Mouse (Mus musculus): Measurements from ENCODE around the gene Mapkbp1. TPM values are rescaled to one million over a fixed set of nuclear protein-coding genes. Genes with fewer than 3 reads are reported as not detected.

Gene Mapkbp1
- polyA plus RNA-seq, 1 experiment from 2014 or later = 4.5 TPM

GRCm38 (mm10) chr2:119994839-119995238, 22.3 kb downstream of the Mapkbp1 start:
- H3K36me3 ChIP-seq = peaks cover 3% of the 10 kb centered on the region
- H3K4me3 ChIP-seq = no peak overlapping the region
- DNase-seq (ENCODE audit: low spot score) = no peak
- 93% methylated on average over 6 of the region's 6 CpGs for WGBS
- H3K4me1 ChIP-seq = peaks cover 29% of the 10 kb centered on the region
- no peaks in the 10 kb centered on the region for H3K27me3 ChIP-seq (ENCODE audit: low read depth, poor library complexity, severe bottlenecking)
- no peaks in the 10 kb centered on the region for H3K9me3 ChIP-seq (replicated peaks)
- H3K27ac ChIP-seq = peak overlapping the region; percentile 85

GRCm38 (mm10) chr2:119995391-119996281, 23.1 kb downstream of the Mapkbp1 start:
- H3K27me3 ChIP-seq (ENCODE audit: low read depth, poor library complexity, severe bottlenecking) = no peaks in the 10 kb centered on the region
- peak; percentile 55 for DNase-seq (ENCODE audit: low spot score)
- peaks cover 3% of the 10 kb centered on the region for H3K36me3 ChIP-seq
- peaks cover 29% of the 10 kb centered on the region for H3K4me1 ChIP-seq
- no peak overlapping the region for H3K4me3 ChIP-seq
- peak overlapping the region; percentile 85 for H3K27ac ChIP-seq
- no peaks in the 10 kb centered on the region for H3K9me3 ChIP-seq (replicated peaks)
- WGBS = 54% methylated on average over 9 of the region's 9 CpGs

DNA sequence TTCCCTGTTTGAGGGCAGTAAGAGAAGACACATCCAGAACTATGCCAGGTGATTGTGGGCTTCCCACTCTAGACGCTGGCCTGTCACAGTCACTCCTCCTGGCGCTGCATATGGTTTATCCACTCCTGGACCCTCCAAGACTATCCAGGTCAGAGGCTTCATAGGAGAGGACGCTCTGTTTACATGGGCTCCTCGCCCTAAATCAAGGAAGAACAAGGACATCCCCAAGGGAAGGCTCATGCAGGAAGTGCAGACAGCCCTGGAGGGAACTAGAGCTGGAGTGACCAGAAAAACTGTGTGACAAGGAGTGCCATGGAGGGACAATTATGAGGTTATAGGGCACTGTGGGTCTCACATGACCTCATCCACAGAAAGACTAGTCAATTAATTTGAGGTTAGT, 24.9 kb downstream of the Mapkbp1 start:
- Histone ChIP-seq H3K4me3 (no peak overlapping the region), H3K9me3 (replicated peaks) (no peaks in the 10 kb centered on the region), H3K27ac (peak overlapping the region; percentile 85; the same call in 1 of the 2 replicates), H3K36me3 (peaks cover 6% of the 10 kb centered on the region), H3K27me3 (ENCODE audit: low read depth, poor library complexity, severe bottlenecking) (no peaks in the 10 kb centered on the region), H3K4me1 (peaks cover 39% of the 10 kb centered on the region)
- WGBS = 91% methylated on average over 4 of the region's 4 CpGs
- DNase-seq (ENCODE audit: low spot score) = no peak

- no peaks in the 10 kb centered on the region for H3K9me3 ChIP-seq (replicated peaks)
- WGBS = 97% methylated on average over 2 of the region's 2 CpGs
These were observed 27.2 kb downstream of the Mapkbp1 start for GRCm38 (mm10) chr2:119999731-120000130.

DNA sequence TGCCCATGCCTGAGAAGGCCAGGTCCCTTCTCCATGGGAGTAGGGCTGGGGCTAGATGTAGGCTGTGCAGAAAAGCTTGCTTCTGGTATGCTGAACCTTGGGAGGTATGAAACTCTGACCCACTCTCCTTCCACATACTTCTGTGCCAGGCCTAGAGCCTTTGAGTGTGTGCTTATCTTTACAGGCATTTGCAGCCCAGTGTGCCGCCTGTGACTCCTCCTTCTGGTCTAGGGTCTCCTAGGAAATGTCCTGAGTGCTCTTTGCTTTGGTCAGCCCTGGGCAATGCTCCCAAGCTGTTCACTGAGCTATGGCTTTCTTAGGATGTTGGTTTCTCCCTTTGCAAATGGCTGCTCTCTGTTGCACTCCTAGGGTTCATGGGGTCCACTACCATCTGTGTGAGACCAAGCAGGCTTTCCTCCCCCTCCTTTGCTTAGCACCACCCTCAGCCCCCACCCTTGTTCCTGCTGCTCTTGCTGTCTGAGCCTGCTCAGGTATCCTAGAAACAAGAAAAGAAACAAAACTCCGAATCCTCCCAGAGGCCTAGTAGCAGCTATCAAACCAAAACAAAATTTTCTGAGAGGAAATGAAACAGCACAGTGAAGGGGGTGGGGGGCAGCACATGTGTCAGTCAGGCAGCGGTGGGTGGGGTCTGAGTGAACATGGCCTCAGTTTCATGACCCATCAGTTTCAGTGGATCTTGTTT, 28.5 kb downstream of the Mapkbp1 start:
- WGBS = 83% methylated on average over 3 of the region's 3 CpGs
- 0 out of 2 replicates have a peak overlapping the region, but pooled peaks have one; percentile 34 for H3K27ac ChIP-seq
- no peak for DNase-seq (ENCODE audit: low spot score)

More at GRCm38 (mm10) chr2:119999731-120000130, 27.2 kb downstream of the Mapkbp1 start:
- Histone ChIP-seq H3K27me3 (ENCODE audit: low read depth, poor library complexity, severe bottlenecking) (no peaks in the 10 kb centered on the region), H3K36me3 (peaks cover 6% of the 10 kb centered on the region), H3K27ac (no peak overlapping the region), H3K4me3 (no peak overlapping the region), H3K4me1 (peaks cover 38% of the 10 kb centered on the region)
- no peak for DNase-seq (ENCODE audit: low spot score)

GRCm38 (mm10) chr2:120001956-120002355, 29.5 kb downstream of the Mapkbp1 start:
- H3K4me3 ChIP-seq = no peak overlapping the region
- H3K27me3 ChIP-seq (ENCODE audit: low read depth, poor library complexity, severe bottlenecking) = no peaks in the 10 kb centered on the region
- H3K27ac ChIP-seq = no peak overlapping the region
- H3K9me3 ChIP-seq (replicated peaks) = no peaks in the 10 kb centered on the region
- WGBS = 88% methylated on average over 4 of the region's 4 CpGs
- peaks cover 15% of the 10 kb centered on the region for H3K4me1 ChIP-seq
- H3K36me3 ChIP-seq = peaks cover 8% of the 10 kb centered on the region
- DNase-seq (ENCODE audit: low spot score) = no peak

More for the DNA sequence above, 28.5 kb downstream of the Mapkbp1 start:
- H3K9me3 ChIP-seq (replicated peaks) = no peaks in the 10 kb centered on the region
- H3K4me3 ChIP-seq = no peak overlapping the region
- H3K4me1 ChIP-seq = peaks cover 25% of the 10 kb centered on the region
- no peaks in the 10 kb centered on the region for H3K27me3 ChIP-seq (ENCODE audit: low read depth, poor library complexity, severe bottlenecking)
- H3K36me3 ChIP-seq = peaks cover 8% of the 10 kb centered on the region

DNA sequence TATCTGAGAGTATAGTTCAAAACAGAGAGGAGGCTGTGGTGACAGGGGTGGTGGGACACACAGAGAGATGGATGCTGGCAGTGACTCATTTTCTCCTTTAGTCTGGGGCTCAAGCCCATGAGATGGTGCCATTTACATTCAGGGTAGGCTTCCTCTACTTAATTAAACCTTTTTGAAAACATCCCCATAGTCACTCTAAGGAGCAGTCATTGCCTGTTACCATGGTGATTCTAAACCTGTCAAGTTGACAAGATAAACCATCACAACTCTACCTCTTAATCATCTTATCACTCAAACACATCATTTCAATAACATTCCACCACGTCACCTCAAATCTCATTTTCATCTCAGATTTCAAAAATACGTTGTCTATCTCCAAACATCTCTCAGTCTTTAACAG, 31.5 kb downstream of the Mapkbp1 start:
- Histone ChIP-seq H3K27me3 (ENCODE audit: low read depth, poor library complexity, severe bottlenecking) (no peaks in the 10 kb centered on the region), H3K9me3 (replicated peaks) (no peaks in the 10 kb centered on the region), H3K4me3 (no peak overlapping the region), H3K4me1 (peaks cover 10% of the 10 kb centered on the region), H3K36me3 (peaks cover 5% of the 10 kb centered on the region; the same call in 1 of the 2 replicates), H3K27ac (no peak overlapping the region)
- DNase-seq (ENCODE audit: low spot score) = no peak
- WGBS = 94% methylated on average over 2 of the region's 2 CpGs

GRCm38 (mm10) chr2:120006696-120007095, 34.2 kb downstream of the Mapkbp1 start:
- DNase-seq (ENCODE audit: low spot score) = no peak
- Histone ChIP-seq H3K27ac (no peak overlapping the region), H3K36me3 (peaks cover 2% of the 10 kb centered on the region; the same call in 1 of the 2 replicates), H3K4me1 (no peaks in the 10 kb centered on the region; the same call in 1 of the 2 replicates), H3K27me3 (ENCODE audit: low read depth, poor library complexity, severe bottlenecking) (no peaks in the 10 kb centered on the region), H3K4me3 (no peak overlapping the region), H3K9me3 (replicated peaks) (no peaks in the 10 kb centered on the region)
- 93% methylated on average over 7 of the region's 7 CpGs for WGBS

GRCm38 (mm10) chr2:120007680-120008210, 35.2 kb downstream of the Mapkbp1 start:
- WGBS = 89% methylated on average over 4 of the region's 4 CpGs
- Histone ChIP-seq H3K27ac (no peak overlapping the region), H3K36me3 (peaks cover 6% of the 10 kb centered on the region; the same call in 1 of the 2 replicates)

GRCm38 (mm10) chr2:120008672-120009071, 36.2 kb downstream of the Mapkbp1 start:
- no peaks in the 10 kb centered on the region for H3K27me3 ChIP-seq (ENCODE audit: low read depth, poor library complexity, severe bottlenecking)
- no peaks in the 10 kb centered on the region for H3K9me3 ChIP-seq (replicated peaks)
- peaks cover 9% of the 10 kb centered on the region; the same call in 1 of the 2 replicates for H3K36me3 ChIP-seq
- no peak overlapping the region for H3K4me3 ChIP-seq
- H3K27ac ChIP-seq = no peak overlapping the region
- WGBS = 60% methylated on average over 4 of the region's 4 CpGs
- no peak for DNase-seq (ENCODE audit: low spot score)
- no peaks in the 10 kb centered on the region for H3K4me1 ChIP-seq

More at GRCm38 (mm10) chr2:120007680-120008210, 35.2 kb downstream of the Mapkbp1 start:
- Histone ChIP-seq H3K4me1 (no peaks in the 10 kb centered on the region), H3K4me3 (no peak overlapping the region), H3K27me3 (ENCODE audit: low read depth, poor library complexity, severe bottlenecking) (no peaks in the 10 kb centered on the region), H3K9me3 (replicated peaks) (no peaks in the 10 kb centered on the region)
- no peak for DNase-seq (ENCODE audit: low spot score)

- Histone ChIP-seq H3K4me1 (no peaks in the 10 kb centered on the region), H3K9me3 (replicated peaks) (no peaks in the 10 kb centered on the region), H3K27me3 (ENCODE audit: low read depth, poor library complexity, severe bottlenecking) (no peaks in the 10 kb centered on the region), H3K4me3 (no peak overlapping the region), H3K36me3 (peaks cover 21% of the 10 kb centered on the region), H3K27ac (no peak overlapping the region)
- peak; percentile 53 for DNase-seq (ENCODE audit: low spot score)
- 83% methylated on average over 8 of the region's 8 CpGs for WGBS
These were observed 39.1 kb downstream of the Mapkbp1 start for GRCm38 (mm10) chr2:120011462-120012200.

DNA sequence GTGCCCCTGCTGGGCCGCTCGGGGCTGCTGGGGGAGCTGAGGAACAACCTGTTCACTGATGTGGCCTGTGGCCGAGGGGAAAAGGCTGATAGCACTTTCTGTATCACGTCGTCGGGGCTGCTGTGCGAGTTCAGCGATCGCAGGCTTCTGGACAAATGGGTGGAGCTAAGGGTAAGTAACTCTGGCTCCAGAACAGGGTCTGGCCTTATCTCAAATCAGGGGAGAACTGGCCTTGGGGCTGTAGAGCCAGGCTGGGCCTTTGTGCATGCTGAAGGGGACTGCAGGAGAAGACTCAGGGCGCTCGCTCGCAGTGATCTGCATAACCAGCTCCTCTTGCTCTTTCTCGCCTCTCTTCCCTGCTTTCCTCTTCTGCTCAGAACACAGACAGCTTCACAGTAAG, 40.4 kb downstream of the Mapkbp1 start:
- no peaks in the 10 kb centered on the region for H3K9me3 ChIP-seq (replicated peaks)
- no peaks in the 10 kb centered on the region for H3K4me1 ChIP-seq
- no peak overlapping the region for H3K4me3 ChIP-seq
- no peak overlapping the region for H3K27ac ChIP-seq
- peaks cover 34% of the 10 kb centered on the region for H3K36me3 ChIP-seq
- no peak for DNase-seq (ENCODE audit: low spot score)
- 84% methylated on average over 13 of the region's 13 CpGs for WGBS
- no peaks in the 10 kb centered on the region for H3K27me3 ChIP-seq (ENCODE audit: low read depth, poor library complexity, severe bottlenecking)
